Mouse (Mus musculus) thymus, postnatal 36 days (tissue): ENCODE results near the gene Afp.
A peak's percentile ranks its signal among the peaks of the same experiment; 100 is the strongest.

Experiments
- DNase-seq, 2 experiments: peaks; one replicate each; pipeline ENCODE4 v3.0.0; 2022; ENCODE audit warnings: mixed read lengths in 2 of 2

Afp gene

DNA sequence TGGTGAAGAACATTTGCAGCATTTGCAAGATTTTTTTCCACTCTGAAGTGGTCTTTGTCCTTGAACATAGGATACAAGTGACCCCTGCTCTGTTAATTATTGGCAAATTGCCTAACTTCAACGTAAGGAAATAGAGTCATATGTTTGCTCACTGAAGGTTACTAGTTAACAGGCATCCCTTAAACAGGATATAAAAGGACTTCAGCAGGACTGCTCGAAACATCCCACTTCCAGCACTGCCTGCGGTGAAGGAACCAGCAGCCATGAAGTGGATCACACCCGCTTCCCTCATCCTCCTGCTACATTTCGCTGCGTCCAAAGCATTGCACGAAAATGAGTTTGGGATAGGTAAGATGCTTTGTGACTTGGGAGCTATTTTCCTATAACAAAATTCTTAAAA, at the start of gene Afp:
TSS of gene Afp (plus strand) at position 220 of the 400 bp plus-strand sequence.
- DNase-seq, result no peak

DNA sequence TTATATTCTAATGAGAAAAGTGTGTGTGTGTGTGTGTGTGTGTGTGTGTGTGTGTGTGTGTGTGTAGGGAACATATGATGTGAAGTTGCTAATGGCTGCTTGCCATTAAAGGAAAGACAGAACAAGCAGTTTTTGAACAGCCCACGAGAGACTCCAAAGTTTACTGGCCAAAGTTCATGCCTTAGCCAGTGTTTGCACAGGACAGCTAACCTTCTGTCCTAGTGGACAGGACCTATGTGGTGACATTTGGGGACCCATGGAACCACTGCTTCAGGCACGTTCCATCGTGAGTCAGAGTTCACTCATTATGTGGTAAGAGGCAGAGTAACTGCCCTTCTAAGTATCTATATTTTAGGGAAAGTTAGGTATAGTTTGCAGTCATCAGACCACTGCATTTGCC, 43.0 kb upstream of the Afp start:
- no peak for DNase-seq

DNA sequence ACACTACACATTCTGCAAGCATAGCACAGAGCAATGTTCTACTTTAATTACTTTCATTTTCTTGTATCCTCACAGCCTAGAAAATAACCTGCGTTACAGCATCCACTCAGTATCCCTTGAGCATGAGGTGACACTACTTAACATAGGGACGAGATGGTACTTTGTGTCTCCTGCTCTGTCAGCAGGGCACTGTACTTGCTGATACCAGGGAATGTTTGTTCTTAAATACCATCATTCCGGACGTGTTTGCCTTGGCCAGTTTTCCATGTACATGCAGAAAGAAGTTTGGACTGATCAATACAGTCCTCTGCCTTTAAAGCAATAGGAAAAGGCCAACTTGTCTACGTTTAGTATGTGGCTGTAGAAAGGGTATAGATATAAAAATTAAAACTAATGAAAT, 40.6 kb upstream of the Afp start:
- no peak for DNase-seq

DNA sequence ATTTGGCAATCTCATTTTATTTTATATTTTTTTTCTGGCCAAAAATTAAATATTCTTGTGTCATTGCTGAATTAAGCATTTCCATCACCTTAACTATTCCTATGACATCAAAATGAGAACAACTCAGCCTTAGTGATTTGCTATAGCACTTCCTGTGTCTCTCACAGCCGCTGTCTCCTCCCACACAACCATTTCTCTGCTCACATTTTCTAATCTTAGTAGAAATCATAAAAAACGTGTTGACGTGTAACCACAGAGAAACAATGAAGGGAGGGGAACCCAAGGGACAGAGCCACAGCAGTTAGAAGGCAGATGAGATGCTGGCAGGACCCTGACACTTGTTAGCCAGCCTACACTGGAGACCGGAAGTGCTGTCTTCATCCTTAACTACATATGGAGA, 37.8 kb upstream of the Afp start:
- DNase-seq, result peak; percentile 2 to 3

DNA sequence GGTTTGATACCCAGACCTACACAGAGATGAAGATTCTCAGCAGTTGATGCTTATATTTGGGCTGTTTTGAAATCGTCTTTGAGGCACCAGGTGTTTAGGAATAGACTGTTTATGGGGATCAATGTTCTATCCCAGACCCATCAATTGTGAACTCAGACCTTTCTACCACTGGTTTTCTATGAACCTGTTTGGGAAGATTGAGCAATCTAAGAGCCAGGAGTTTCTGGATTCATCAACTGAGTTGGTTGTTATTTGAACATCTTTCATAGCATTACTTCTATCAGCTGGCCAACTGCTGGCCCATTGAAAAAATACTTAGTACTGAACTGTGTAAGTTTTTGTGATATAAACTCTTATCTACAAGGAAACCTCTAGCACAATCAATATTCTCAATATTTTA, 33.3 kb upstream of the Afp start:
- no peak for DNase-seq

DNA sequence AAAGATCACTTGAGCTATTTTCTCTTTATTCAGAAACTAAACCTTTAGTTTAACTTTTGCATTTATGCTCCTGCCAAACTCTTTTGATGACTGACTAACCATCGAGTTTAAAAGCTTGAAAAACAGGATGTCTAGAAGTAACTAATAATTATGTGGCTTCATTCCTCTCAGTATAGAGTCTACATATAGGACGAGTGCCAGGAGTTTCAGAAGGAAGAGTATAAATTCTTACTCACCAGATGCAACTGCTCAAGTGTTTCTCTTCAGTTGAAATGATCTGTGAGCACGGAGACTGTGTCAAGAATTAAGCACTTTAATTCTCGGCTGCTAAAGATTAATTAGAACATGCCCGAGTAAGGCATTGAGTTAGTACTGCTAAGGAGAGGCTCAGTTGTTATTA, 31.8 kb upstream of the Afp start:
- no peak for DNase-seq

DNA sequence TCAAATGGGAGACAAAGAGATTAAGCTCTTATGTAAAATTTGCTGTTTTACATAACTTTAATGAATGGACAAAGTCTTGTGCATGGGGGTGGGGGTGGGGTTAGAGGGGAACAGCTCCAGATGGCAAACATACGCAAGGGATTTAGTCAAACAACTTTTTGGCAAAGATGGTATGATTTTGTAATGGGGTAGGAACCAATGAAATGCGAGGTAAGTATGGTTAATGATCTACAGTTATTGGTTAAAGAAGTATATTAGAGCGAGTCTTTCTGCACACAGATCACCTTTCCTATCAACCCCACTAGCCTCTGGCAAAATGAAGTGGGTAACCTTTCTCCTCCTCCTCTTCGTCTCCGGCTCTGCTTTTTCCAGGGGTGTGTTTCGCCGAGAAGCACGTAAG, 29.9 kb upstream of the Afp start, which contains the start of gene Alb:
TSS of gene Alb (plus strand) at position 279 of the 400 bp plus-strand sequence.
- no peak for DNase-seq

DNA sequence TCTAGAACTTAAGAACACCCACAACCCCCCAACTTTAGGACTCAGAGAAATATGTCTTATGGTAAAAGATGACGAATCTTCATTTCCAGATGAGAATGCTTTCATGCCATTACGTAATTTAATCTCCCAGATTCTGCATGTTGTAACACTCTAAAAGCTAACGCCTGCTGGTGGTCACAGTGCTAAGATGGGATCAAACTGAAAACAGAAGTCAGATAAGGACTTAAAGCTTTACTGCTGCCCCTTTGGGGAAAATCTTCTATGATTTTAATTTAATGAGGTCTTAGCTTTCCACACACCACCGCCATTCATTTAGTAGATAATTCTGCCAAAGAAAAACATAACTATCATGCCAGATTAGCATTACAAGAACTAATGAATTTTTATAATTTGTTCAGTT, 23.7 kb upstream of the Afp start:
- DNase-seq, result no peak

DNA sequence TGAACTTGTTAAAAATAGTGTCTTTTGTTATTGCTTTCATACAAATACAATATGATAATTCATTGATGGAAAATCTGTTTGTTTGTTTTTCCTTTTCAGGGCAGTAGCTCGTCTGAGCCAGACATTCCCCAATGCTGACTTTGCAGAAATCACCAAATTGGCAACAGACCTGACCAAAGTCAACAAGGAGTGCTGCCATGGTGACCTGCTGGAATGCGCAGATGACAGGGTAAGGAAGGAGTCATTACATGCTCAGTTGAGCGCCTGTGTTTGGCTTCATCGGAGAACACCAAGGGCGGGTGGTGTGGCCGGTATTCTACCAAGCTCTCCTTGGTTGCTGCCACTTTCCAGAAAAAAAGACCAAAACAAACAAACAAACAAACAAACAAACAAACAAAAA, 23.3 kb upstream of the Afp start:
- no peak for DNase-seq

DNA sequence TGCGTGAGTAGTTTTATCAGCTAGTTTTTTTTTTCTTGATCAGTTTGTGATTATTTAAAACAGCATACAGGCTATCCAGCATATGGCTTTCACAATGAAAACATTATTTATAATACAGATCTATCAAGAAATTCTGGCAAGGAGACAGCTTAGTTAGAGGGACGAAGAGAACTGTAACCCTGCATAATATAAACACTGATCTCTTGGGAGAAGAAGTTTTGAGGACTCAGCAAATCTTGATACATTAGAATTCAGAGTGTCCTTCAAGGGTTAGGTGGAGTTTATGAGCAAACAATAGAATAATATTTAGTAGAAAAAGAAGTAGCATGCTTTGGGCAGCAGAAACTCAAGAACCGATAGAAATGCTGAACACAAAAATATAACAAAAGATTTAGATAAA, 19.7 kb upstream of the Afp start:
- DNase-seq, result no peak

DNA sequence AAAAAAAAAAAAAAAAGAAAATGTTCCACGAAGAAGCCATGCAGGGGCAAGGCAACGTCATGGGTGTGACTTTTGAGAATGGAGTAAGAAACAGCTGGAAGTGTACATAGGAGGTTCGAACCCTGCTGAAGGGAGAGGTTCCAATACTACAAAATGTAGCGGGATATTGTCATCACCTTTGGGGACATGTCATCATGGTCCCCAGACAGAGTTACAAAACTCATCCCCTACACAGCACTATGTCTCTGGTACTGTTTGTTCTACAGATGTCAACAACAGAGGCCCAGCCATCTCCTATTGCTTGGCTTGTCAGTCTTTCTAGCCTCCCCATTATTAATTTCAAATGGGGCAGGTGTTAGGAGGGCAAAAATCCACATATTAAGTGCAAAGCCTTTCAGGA, 16.6 kb upstream of the Afp start:
- DNase-seq, result no peak

DNA sequence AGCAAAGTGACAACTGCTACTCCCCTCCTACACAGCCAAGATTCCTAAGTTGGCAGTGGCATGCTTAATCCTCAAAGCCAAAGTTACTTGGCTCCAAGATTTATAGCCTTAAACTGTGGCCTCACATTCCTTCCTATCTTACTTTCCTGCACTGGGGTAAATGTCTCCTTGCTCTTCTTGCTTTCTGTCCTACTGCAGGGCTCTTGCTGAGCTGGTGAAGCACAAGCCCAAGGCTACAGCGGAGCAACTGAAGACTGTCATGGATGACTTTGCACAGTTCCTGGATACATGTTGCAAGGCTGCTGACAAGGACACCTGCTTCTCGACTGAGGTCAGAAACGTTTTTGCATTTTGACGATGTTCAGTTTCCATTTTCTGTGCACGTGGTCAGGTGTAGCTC, 16.2 kb upstream of the Afp start:
- DNase-seq, result no peak

DNA sequence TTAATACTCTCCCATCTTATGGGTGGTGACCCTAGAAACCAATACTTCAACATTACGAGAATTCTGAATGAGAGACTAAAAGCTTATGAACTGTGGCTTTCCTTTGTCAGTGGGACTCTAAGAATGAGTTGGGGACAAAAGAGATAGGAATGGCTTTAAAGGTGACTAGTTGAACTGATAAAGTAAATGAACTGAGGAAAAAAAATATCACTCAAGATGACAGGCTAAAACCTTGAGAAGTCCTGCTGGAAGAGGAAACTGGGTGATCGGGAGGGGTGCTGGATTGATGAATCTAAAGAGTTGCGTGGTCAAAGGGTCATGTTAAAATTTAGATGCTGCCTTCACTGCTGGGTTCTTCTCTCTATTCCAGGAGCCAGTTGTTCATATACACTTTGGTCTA, 13.8 kb upstream of the Afp start:
- no peak for DNase-seq

DNA sequence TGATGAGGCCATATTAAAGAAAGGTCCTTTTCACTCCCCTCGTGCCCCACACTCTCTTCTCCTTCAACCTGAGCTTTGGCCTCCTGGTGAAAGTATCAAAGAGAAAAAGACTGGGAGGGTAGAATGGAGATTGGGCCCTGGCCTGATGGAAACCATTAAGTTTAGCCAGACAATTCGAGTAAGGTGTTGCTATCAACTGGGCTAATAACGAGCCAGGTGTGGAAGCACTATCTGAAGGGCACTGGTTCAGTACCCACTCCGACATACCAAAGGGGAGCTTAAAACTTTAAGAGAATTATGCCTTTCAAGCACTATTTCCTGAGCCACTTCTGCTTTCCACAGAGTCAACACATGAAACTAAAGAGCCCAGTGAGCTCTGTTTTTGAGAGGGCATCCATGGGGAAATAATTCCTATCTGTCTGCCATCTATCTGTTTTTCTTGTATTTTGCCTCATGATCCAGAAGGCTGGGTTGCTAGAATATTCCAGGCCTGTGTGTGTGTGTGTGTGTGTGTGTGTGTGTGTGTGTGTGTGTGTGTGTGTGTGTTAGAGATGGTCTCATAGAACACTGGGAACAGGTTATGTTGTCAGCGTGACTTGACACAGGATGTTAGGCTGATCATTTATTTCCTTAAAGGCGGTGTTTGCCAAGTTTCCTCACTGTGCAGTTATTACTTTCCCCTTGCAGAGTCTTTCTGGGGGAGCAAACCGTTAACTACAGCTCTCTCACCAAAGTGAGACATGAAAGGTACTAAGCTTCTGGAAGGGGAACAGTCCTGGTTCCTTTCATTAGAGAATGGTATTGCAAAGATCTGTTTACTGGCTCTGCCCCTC, 13.0 kb upstream of the Afp start:
- DNase-seq, result no peak

DNA sequence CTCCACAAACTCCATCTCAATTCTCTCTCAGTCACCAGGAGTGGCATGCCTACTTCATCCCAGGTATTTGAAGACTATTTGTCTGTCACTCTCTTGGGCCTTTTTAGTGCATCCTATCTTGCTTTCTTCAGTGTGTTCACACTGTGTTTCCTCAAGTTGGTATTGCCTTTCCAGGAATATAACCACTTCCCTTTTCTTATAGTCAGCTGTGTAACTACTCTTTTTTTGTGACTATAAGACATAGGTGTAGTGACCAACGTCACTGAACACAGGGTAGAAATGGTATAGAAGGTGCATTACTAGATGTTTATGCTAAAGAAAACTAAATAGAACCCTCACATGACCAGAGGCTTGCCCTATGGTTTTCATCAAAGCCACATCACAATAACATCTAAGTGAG, 11.7 kb upstream of the Afp start:
- DNase-seq, result no peak

DNA sequence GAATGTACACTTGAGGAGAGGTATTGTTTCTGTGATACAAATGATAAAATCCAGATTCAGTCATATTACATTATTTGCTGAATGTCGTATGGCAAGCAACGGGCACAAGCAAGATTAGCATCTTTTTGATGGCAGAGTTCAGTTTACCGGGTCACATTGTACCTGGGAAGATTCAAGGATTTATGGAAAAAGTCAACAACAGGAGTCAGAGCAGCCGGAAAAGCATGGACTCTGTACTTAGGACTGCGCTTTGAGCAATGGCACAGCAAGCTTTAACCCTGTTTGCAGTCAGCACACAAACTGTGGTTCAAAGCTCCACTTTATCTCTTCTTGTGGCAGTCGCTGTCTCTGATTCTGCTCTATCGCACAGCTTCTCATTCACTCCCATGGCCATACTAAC, 4.9 kb upstream of the Afp start:
- no peak for DNase-seq

DNA sequence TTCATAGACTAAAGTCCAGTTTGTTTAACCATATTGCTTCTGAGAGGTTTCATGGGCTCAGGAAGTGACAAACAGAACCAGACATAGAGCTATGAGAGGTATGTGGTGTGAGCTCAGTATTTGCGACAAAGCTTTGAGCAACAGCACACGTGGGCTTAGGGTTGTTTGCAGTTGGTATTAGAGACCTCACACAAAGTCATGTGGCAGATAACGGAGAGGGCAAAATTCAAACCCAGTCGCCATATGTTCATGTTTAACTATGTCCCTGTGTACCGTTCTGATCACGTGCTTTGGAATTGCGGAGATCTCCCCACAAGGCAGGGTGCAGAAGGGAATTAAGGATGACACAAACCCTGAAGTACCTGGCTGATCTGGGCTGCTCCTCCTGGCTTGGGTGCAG, 2.2 kb upstream of the Afp start:
- DNase-seq, result no peak

DNA sequence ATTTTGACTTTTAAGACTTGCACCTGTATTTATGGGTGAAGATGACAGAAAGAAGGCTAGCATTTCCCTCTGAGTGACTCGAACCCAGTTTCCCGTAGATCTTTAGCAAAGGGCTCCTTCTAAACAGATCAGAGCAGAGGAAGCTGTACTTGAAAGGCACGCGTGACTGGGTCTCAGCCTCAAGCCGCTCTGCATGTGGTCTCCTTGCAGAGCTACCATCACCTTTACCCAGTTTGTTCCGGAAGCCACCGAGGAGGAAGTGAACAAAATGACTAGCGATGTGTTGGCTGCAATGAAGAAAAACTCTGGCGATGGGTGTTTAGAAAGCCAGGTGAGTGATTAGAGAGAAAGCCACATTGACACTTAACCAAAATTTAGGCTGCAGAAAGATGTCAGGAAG, 1.9 kb downstream of the Afp start:
- peak; percentile 59 to 73 for DNase-seq

DNA sequence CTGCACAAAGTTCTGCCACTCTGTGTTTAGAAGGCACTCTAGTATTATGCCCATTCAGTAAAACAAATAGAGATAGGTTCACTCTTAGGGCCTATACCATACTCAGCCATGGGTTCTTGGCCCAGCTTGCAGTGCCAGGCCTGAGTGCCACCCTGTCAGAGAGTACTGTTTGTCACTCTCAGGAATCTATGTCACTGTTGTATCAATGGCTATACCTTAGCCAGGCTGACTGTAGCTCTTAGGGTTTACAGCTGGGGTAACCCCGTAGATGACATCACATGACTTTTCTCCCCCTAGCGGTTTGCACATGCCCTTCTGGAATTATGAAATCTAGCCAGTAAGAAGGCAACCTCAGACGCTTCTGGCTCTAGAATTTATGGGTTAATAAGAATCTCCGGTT, 3.8 kb downstream of the Afp start:
- no peak for DNase-seq

DNA sequence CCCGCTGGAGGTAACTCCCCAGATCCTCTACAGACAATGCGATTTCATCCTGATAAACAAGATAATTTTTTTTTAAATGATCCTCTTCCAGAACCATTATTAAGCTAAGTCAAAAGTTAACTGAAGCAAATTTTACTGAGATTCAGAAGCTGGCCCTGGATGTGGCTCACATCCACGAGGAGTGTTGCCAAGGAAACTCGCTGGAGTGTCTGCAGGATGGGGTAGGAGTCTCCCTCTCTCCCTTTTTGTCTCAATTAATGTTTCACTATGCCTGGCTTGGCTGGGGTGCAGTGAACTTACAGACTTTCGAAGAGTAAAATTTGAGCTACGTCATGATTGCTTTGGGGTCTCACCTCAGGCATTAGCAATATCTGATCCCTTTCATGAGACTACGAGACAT, 9.0 kb downstream of the Afp start:
- DNase-seq, result no peak

DNA sequence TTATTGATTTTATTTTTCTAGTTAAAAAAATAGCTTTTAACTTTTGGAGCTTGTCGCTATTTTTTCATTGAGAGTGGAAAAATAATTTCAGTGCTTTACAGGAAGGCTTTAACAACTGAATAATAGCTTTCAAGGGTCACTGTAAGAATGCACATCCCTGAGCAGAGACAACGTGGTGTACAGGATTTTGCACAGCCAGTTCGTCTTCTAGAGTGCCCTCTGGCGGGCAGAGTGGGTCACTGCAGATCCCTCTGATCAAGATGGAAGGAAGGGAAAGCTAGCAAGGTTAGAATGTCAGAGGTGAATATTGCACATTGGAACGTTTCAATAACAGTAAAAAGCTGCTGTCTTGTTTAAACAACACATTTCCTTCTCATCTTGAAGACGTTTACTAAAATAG, 10.2 kb downstream of the Afp start:
- peak; percentile 62 to 75 for DNase-seq

DNA sequence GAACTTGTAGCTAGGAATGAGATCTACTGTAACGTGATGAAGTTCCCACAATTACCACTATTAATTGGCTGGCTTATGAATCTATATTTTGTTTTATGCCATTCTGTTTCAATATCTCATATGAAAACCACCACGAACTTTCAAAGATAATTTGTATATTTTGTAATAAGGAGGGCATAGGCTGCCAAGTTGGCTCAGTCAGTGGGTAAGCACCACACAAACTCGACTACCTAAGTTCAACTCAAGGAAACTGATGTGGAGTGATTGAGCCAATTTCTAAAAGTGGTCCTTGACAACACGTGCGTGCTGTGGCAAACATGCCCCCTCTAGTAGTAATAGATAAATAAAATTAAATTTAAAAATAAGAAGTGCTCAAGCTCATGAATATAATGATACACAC, 11.2 kb downstream of the Afp start:
- no peak for DNase-seq

DNA sequence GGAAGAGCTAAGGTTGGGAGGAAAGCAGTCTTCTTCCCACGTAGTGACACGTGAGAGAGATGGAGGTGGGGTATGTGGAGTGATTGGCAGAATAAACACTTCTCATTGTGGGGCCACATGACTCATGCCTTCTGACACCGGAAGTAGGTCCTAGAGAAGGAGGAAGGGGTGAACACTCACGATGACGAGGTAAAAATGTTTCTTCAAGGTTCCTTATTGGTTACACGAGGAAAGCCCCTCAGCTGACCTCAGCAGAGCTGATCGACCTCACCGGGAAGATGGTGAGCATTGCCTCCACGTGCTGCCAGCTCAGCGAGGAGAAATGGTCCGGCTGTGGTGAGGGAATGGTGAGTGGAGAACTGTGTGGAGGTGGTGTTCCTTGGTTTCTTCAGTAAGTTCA, 14.2 kb downstream of the Afp start:
- DNase-seq, result no peak

DNA sequence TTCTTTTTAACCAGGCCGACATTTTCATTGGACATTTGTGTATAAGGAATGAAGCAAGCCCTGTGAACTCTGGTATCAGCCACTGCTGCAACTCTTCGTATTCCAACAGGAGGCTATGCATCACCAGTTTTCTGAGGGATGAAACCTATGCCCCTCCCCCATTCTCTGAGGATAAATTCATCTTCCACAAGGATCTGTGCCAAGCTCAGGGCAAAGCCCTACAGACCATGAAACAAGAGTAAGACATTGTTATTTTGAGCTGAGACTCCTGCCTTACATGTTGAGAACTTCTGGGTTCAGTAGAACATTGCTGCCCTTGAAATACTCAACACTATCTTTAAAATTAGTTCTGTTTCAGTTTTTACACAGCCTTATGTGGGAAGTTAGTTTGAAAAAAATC, 16.0 kb downstream of the Afp start:
- no peak for DNase-seq

DNA sequence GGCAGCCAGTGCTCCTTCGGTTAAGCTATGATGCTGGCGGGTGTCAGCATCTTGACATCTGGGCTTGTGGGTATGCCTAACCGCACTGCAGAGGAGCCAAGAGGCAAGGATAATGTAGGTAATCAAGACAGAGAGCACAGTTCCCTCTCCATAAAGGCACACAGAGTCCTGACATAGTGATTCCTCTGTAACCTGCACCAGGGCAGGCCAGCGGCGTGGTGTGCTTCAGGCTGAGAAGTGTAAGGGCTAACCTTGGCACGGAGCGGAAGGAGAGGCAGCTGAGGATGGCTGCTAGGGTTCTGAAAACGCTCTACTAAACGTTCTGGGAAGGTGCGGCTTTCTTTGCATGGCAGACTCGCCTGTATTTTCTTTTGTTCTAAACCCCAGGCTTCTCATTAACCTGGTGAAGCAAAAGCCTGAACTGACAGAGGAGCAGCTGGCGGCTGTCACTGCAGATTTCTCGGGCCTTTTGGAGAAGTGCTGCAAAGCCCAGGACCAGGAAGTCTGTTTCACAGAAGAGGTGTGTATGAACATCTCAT, 16.9 kb downstream of the Afp start:
- no peak for DNase-seq
